Mouse (Mus musculus) MEL-GATA-1-ER (cell line): ENCODE measurements at regions not wholly inside any gene's neighbourhood (a gene's known extent, or its start where the extent isn't known, plus 50 kb on each side); places are given as distances from the start of the nearest gene placed in this dataset.
A peak's percentile ranks its signal among the peaks of the same experiment; 100 is the strongest.
"Not testable (repeated sequence)": the region's sequence is repeated elsewhere in the genome, so short reads cannot be mapped to it uniquely, and the experiment has no call there.

Experiments
- DNase-seq: peaks from one replicate; pipeline ENCODE4 v3.0.0-alpha.2; 2012; ENCODE audit warnings: low read depth; ENCODE audit errors: extremely low read depth

DNA sequence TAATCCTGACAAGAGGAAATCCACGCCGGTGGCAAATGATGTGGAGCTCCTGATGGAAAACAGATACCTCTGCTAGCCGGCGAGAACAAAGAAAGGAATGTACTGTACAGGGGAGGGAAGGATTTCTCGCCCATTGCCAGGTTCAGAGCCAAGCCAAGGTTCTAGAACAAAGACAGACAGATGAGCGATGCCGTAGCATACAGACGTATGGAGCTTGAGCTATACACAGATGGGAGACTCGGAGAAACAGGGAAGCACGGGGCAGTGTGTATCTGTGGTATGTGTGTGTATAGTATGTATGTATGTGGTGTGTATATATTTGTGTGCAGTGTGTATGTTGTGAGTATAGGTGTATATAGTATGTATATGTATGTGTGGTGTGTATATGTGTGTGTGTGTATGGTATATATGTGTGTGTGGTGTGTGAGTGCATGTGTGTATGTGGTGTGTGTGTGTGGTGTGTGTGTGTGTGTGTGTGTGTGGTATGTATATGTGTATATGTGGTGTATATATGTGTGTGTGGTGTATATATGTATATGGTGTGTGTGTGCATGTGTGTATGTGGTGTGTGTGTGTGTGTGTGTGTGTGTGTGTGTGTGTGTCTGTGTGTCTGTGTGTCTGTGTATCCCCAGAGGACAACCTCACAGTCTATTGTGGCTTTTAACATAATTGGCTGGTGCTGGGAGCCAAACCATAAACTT is 140.6 kb downstream of the Cand1 start:
- no peak for DNase-seq

- no peak for DNase-seq
These were observed 145.7 kb downstream of the Cand1 start for GRCm38 (mm10) chr10:119094166-119094565.

- DNase-seq: no peak
These were observed 152.0 kb downstream of the Cand1 start for GRCm38 (mm10) chr10:119087886-119088285.

GRCm38 (mm10) chr10:119087071-119087665 is 152.7 kb downstream of the Cand1 start:
- DNase-seq: no peak

GRCm38 (mm10) chr10:119086450-119086849 is 153.4 kb downstream of the Cand1 start:
- DNase-seq: peak; percentile 85

DNA sequence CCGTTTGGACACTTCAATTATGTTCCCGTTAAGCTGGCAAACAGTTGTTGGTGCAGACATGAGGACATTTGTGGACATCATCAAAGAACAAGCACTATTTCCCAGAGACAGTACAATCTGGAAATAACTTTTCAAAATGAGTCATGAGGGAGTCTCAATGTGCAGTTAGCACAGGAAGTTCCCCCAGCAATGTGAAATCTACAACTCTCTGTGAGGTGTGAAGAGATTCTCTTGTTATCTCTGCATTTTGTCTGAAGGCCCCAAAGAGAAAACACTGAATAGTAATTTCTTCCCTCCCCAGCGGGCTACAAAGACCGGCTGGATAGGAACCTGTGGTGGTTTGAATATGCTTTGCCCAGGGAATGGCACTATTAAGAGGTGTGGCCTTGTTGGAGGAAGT is 156.4 kb downstream of the Cand1 start:
- DNase-seq: no peak

DNA sequence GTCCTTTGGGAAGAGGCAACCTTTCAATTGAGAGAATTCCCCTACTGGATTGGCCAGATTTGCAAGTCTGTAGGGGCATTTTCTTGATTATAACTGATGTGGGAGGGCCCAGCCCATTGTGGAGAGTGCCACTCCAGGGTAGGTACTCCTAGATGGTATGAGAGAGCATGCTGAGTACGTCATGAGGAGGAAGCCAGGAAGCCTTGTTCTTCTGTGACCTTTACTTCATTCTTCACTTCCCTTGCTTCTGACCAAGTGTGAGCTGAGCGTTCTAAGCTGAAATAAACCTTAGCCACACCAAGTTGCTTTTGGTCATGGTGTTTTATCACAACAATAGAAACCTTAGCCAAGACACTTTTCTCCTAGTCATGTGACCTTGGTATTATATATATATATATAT is 157.0 kb downstream of the Cand1 start:
- DNase-seq: no peak

GRCm38 (mm10) chr10:119081766-119082165 is 158.1 kb downstream of the Cand1 start:
- not testable (repeated sequence) for DNase-seq

- no peak for DNase-seq
These were observed 163.7 kb downstream of the Cand1 start for GRCm38 (mm10) chr10:119076100-119076566.

DNA sequence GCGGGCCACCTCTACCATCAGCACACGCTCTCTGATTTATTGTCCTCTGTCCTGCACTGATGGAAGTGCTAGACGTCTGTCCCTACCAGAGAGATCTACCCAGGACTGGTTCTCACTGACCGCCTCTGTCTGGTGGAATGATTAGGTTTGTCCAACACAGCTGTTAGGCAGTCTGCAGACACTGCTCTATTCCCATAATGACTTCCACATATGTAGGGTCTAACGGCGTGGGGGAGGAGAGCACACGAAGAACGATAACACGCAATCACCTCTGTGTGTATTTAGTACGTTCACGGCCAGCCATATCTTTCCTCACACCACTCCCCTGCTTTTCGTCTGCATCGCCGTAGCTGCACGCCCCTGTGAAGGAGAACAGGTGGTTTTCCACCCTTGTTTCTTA is 165.0 kb downstream of the Cand1 start:
- no peak for DNase-seq

DNA sequence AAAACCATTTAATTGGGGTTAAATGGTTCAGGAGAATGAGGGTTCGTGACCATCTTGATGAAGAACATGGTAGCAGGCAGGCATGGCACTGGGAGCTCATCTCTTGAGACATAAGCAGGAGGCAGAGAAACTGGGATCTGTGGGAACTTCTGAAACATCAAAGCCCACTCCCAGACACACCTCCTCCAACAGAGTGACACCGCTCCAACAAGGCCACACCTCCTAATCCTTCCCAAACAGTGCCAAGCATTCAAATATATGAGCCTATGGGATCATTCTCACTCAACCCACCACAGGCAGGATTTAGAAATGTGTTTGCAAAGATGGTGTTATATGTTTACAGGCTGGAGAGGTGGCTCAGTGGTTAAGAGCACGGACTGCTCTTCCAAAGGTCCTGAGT is 165.9 kb downstream of the Cand1 start:
- DNase-seq: no peak

DNA sequence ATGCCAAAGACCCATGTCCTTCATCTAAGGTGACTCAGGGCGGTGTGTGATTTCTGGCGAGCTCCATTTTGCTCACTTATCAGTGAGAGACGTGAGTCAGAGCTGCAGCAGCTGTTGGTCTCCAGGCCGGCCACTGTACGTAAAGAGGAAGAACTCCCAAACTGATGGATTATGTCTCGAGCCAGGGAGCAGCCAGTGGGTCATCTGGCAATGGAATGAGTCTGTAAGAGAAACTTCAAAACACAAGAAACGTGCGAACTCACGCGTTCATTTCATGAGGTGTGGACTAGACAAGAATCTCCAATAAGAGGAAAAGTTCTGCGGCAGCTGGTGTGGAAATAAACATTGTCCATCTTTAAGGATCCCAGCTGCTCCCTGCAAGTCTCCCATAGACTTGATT is 170.4 kb downstream of the Cand1 start:
- no peak for DNase-seq

DNA sequence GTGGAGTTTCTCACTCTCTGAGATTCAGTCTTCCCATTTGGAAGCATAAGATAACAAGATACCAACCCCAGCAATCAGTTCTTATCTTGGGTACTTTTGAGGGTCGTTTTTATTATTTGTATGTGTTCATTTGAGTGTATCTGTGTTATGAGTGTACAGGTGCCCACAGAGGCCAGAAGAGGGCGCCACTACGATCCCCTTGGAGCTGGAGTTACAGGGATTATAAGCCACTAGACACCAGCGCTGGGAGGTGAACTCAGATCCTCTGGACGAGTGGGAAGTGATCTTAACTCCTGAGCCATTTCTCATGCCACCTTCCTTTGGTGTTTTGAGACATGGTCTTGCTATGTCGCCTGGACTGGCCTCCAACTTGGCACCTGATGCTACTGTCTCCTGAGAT is 172.0 kb downstream of the Cand1 start:
- DNase-seq: no peak

GRCm38 (mm10) chr10:119067366-119067765 is 172.5 kb downstream of the Cand1 start:
- DNase-seq: no peak

DNA sequence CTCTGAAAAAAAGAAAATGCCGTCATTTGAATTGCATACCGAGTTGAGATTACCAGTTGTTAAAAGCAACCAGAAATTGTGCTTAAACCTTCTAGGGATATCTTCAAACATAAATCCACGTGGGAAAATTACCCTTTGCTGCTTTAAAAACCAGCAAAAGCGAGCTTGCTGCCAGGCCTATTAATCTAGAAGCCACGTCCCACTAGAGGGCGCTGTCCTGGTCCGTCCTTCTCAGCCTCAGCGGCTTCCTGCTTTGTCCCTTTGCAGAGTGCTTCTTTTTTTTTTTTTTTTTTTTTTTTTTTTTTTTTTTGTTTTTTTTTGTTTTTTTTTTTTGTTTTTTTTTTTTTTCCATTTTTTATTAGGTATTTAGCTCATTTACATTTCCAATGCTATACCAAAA is 173.9 kb downstream of the Cand1 start:
- DNase-seq: peak; percentile 68

DNA sequence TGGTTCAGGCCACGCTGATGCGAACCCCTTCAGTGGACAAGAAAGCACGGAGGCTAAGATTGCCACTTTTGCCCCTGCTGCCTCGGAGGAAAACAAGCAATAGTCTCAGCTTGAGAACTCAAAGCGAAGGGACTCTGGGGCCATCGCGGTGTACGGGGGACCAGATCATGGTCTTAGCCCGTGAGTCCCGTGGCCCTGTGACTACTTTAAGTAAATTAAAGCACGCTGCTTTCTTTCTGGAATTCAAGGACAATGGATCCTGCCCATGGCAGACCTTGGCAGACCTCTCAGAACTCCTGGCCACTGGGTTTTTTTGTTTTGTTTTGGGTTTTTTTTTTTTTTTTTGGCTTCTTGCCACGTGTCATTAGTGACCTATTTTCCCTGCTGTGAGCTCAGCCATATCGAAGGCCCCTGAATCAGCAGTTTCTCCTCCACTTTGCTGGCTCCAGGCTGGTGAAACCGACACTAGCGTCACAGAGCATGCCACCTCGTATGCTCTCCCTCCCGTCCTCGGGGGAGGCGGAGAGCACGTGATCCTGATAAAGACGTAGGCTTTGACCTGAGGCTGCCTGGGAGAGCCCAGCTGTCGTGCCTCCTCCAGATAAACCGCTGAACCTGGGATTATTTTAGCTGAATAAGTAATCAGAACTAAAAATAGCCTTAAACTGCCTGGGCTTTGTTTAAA is 174.6 kb downstream of the Cand1 start:
- DNase-seq: peak; percentile 69

DNA sequence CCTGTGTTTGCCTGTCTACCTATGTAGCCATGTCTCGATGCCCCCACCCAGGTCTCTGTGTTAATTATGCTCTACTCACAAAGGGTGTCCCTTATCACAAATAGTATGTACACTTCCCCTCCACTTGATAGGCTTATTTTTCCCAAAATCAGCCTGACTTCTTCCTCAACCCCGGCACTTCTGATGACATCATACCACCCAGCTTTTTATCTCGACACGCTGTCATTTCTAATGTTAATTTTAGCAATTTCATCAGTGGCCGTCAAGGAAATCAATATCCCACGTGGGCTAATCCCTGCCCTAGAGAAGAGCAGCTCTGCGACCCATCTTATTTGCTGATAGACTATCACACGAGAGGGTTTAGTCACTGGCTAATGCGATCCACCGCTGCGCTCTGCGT is 175.6 kb downstream of the Cand1 start:
- DNase-seq: no peak

DNA sequence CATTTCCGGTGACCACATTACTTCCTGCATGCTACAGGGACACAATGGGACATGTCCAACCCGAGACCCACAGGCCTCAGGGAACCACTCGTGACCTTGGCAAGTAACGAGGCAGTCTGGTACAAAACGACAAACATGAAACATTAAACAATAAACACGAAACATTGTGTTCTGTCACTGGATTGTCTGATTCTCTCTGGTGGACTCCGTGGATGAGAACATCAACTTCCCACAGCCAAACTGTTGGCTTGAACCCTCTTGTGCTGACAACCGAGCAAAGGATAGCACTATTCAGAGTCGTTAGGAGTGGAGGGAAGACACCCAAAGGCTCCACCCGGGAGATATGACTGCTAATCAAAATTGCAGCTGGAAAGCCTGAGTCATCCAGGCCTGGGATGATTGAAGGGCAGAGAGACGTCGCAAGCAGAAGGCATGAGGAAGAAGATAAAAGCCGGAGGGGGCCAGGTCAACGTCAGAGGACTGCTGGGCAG is 176.6 kb downstream of the Cand1 start:
- peak; percentile 84 for DNase-seq

GRCm38 (mm10) chr10:119061958-119062599 is 177.8 kb downstream of the Cand1 start:
- no peak for DNase-seq

- no peak for DNase-seq
These were observed 178.5 kb downstream of the Cand1 start for GRCm38 (mm10) chr10:119061349-119061850.

- DNase-seq: no peak
These were observed 181.3 kb downstream of the Cand1 start for GRCm38 (mm10) chr10:119058493-119059020.
